Mouse (Mus musculus) hindlimb bud, embryonic 11.5 days (tissue): ENCODE results near the gene Haus5.

ENCODE experiments used
- DNase-seq: peaks from one replicate; pipeline ENCODE4 v3.0.0-alpha.2; 2012; ENCODE audit warnings: low read depth, low spot score; ENCODE audit errors: extremely low spot score

Haus5 gene

GRCm38 (mm10) chr7:30626647-30627046, 38.1 kb downstream of the Haus5 start:
- DNase-seq: no peak

- DNase-seq: no peak
Measured at GRCm38 (mm10) chr7:30625530-30626384, 39.0 kb downstream of the Haus5 start, which contains the start of gene Cox6b1. Cox6b1 (minus strand) TSS chr7:30626151.

GRCm38 (mm10) chr7:30619202-30619601, 45.6 kb downstream of the Haus5 start:
- DNase-seq: no peak

- no peak for DNase-seq
Measured at GRCm38 (mm10) chr7:30618658-30619057, 46.1 kb downstream of the Haus5 start.

- DNase-seq: no peak
Measured at GRCm38 (mm10) chr7:30615049-30615760, 49.6 kb downstream of the Haus5 start.

- DNase-seq: no peak
Measured at GRCm38 (mm10) chr7:30614454-30614853, 50.3 kb downstream of the Haus5 start.

GRCm38 (mm10) chr7:30613529-30614112, 51.2 kb downstream of the Haus5 start:
- no peak for DNase-seq

GRCm38 (mm10) chr7:30612654-30613402, 52.0 kb downstream of the Haus5 start, which contains the start of gene Upk1a:
Upk1a (minus strand) TSS chr7:30612847.
- no peak for DNase-seq

- no peak for DNase-seq
Measured at GRCm38 (mm10) chr7:30610043-30610442, 54.8 kb downstream of the Haus5 start.

GRCm38 (mm10) chr7:30608476-30608875, 56.3 kb downstream of the Haus5 start:
- no peak for DNase-seq

- DNase-seq: no peak
Measured at GRCm38 (mm10) chr7:30607706-30608309, 57.0 kb downstream of the Haus5 start.

- DNase-seq: no peak
Measured at GRCm38 (mm10) chr7:30604944-30605343, 59.9 kb downstream of the Haus5 start.

GRCm38 (mm10) chr7:30604424-30604823, 60.4 kb downstream of the Haus5 start:
- DNase-seq: no peak
